Mouse (Mus musculus): ENCODE results near the gene Usp8.

GRCm38 (mm10) chr2:126781478-126781877 lies 74.3 kb downstream of the Usp8 start:
- TF ChIP-seq CTCF (conservative IDR thresholded peaks at IDR 0.05; ENCODE audit: insufficient read depth, insufficient read length, low read depth, low read length): no peak
- no peak for TF ChIP-seq POLR2A (IDR thresholded peaks at IDR 0.05; ENCODE audit: low read depth, low read length)

All from kidney, adult 2 months (tissue).